Comparison of ENCODE assay signal across 14 mouse cellular contexts in genomic region chr19:10497512-10498160, GRCm38 (mm10). TPM values are rescaled to one million over a fixed set of nuclear protein-coding genes. Genes with fewer than 3 reads are reported as not detected.
DNase-seq lines count a peak whose midpoint lies in the region; ATAC-seq and TF ChIP-seq lines count a peak whose summit lies in the region.
"Had no signal": no experiment of that assay in that cellular context is flagged by ENCODE, and none has a peak within 500 bp of the region (broad histone marks: within the 10 kb centered on the region; RNA-seq: fewer than 3 reads in every experiment).

No protein-coding gene starts in this region.

- no peaks in the 10 kb centered on the region for H3K9me3 ChIP-seq in kidney, postnatal 0 days (replicated peaks; ENCODE audit: low read length)
- no peaks in the 10 kb centered on the region for H3K9me3 ChIP-seq in intestine, postnatal 0 days (ENCODE audit: control insufficient read depth)
- H3K9me3 ChIP-seq: heart, embryonic 15.5 days; limb, embryonic 15.5 days had no signal

- no peaks in the 10 kb centered on the region for H3K79me3 ChIP-seq in C2C12 (ENCODE audit: low read depth)

- ATAC-seq in kidney, postnatal 0 days (replicated peaks; ENCODE audit: low FRiP score, low read depth), result 0 out of 2 replicates have a peak, but pooled peaks have one; percentile 45
- no peak for ATAC-seq in intestine, postnatal 0 days

- H3K4me3 ChIP-seq in kidney, postnatal 0 days (replicated peaks; ENCODE audit: low read depth, low read length), result no peak overlapping the region
- no peak overlapping the region for H3K4me3 ChIP-seq in C2C12 (ENCODE audit: insufficient read depth, poor library complexity, severe bottlenecking)
- H3K4me3 ChIP-seq in intestine, postnatal 0 days (ENCODE audit: low read depth, low read length), result no peak overlapping the region
- H3K4me3 ChIP-seq: heart, embryonic 15.5 days; limb, embryonic 15.5 days had no signal

- H3K79me2 ChIP-seq in C2C12 (ENCODE audit: control insufficient read depth, insufficient read depth), result no peaks in the 10 kb centered on the region

- 0 out of 2 replicates have a peak, but pooled peaks cover 4% of the 10 kb centered on the region for H3K4me1 ChIP-seq in kidney, postnatal 0 days (replicated peaks; ENCODE audit: insufficient read depth, low read length)
- no peaks in the 10 kb centered on the region for H3K4me1 ChIP-seq in intestine, postnatal 0 days (replicated peaks; ENCODE audit: control insufficient read depth, insufficient read depth, low read length)
- H3K4me1 ChIP-seq: limb, embryonic 15.5 days had no signal

- no peak overlapping the region for H3K4me2 ChIP-seq in kidney, postnatal 0 days (ENCODE audit: low read length)
- H3K4me2 ChIP-seq in intestine, postnatal 0 days (replicated peaks; ENCODE audit: low read depth), result no peak overlapping the region
- H3K4me2 ChIP-seq: heart, embryonic 15.5 days; limb, embryonic 15.5 days had no signal

- no peaks in the 10 kb centered on the region for H3K27me3 ChIP-seq in kidney, postnatal 0 days (ENCODE audit: insufficient read depth, low read length)
- H3K27me3 ChIP-seq in C2C12 (ENCODE audit: control insufficient read depth, insufficient read depth, insufficient read length), result no peaks in the 10 kb centered on the region
- no peaks in the 10 kb centered on the region for H3K27me3 ChIP-seq in intestine, postnatal 0 days (replicated peaks; ENCODE audit: control insufficient read depth, insufficient read depth, low read length)
- H3K27me3 ChIP-seq: limb, embryonic 15.5 days had no signal

- H3K9ac ChIP-seq in kidney, postnatal 0 days (ENCODE audit: low read depth, low read length), result no peak overlapping the region
- no peak overlapping the region for H3K9ac ChIP-seq in intestine, postnatal 0 days (ENCODE audit: low read depth, low read length)
- H3K9ac ChIP-seq: heart, embryonic 15.5 days; limb, embryonic 15.5 days had no signal

- H3K36me3 ChIP-seq in kidney, postnatal 0 days (ENCODE audit: insufficient read depth, low read length), result peaks cover 26% of the 10 kb centered on the region
- peaks cover 29% of the 10 kb centered on the region for H3K36me3 ChIP-seq in C2C12 (ENCODE audit: control insufficient read depth, insufficient read depth)
- peaks cover 49% of the 10 kb centered on the region for H3K36me3 ChIP-seq in intestine, postnatal 0 days (ENCODE audit: control insufficient read depth, insufficient read depth)

- H3ac ChIP-seq in C2C12 (ENCODE audit: control insufficient read depth, insufficient read length, low read depth), result peak overlapping the region; percentile 39

- no peak overlapping the region for H3K27ac ChIP-seq in kidney, postnatal 0 days
- H3K27ac ChIP-seq in intestine, postnatal 0 days (ENCODE audit: low read depth, low read length), result no peak overlapping the region; the same call in 1 of the 2 replicates
- H3K27ac ChIP-seq: heart, embryonic 15.5 days; limb, embryonic 15.5 days had no signal

- 0 out of 2 replicates have a peak, but pooled peaks have one; percentile 10 for TF ChIP-seq CTCF in kidney, postnatal 0 days (IDR thresholded peaks at IDR 0.05; ENCODE audit: low read depth)
- no peak for TF ChIP-seq CTCF in C2C12 (IDR thresholded peaks at IDR 0.05; ENCODE audit: control insufficient read depth, insufficient read depth, insufficient read length)
- peak; percentile 21 for TF ChIP-seq CTCF in intestine, postnatal 0 days (IDR thresholded peaks at IDR 0.05; ENCODE audit: low read depth)

- WGBS in kidney, postnatal 0 days, result 28% methylated on average over 8 of the region's 8 CpGs
- WGBS in intestine, postnatal 0 days, result 35% methylated on average over 8 of the region's 8 CpGs

- peak; percentile 62 for DNase-seq in adrenal gland, adult 2 months
- DNase-seq in adrenal gland, postnatal 4 days (ENCODE audit: low spot score in 2 of 2), result no peak
- no peak for DNase-seq in kidney, postnatal 0 days (ENCODE audit: low spot score)
- no peak for DNase-seq in kidney, adult 9 months
- no peak for DNase-seq in urinary bladder, postnatal 10 days (ENCODE audit: low spot score)
- no peak for DNase-seq in spleen, adult 18-20 months
- DNase-seq: B cell, adult 2 months; cerebellum, postnatal 36 days; kidney, adult 2 months; lung, postnatal 14 days had no signal

TF ChIP-seq in C2C12, 6 proteins besides CTCF, POLR2A, EP300 and RAD21:
- TF ChIP-seq MYOD1 (IDR thresholded peaks at IDR 0.05; ENCODE audit: control insufficient read depth, insufficient read length, low read depth) (no peak), FOSL1 (IDR thresholded peaks at IDR 0.05; ENCODE audit: insufficient read depth, low read length, poor library complexity, severe bottlenecking) (peak; percentile 79)

RNA-seq across cellular contexts. Expression of gene Ppp1r32, which starts 14.9 kb away (rescaled TPM):
- total RNA-seq in adrenal gland, adult 2 months (2021), result under 1 TPM; 0.49 to 0.76 TPM
- polyA plus RNA-seq in adrenal gland, adult 2 months (2012; rRNA removed), result 0.13 and 0.16 TPM in 2 replicates
- total RNA-seq in adrenal gland, postnatal 4 days (2021), result 1 to 10 TPM in 1 of 2 experiments, under 1 TPM in 1; 0.87 to 1.9 TPM
- polyA plus RNA-seq in kidney, postnatal 0 days (2015; fragmentation: Nextera tagmentation; extraction: Ambion mirVana), result not detected in 2 replicates
- 0.04 TPM for polyA plus RNA-seq in C2C12 (2012; fragmentation: generic; extraction: Trizol)
- polyA plus RNA-seq in intestine, postnatal 0 days (2015; fragmentation: Nextera tagmentation; extraction: Ambion mirVana), result 26.1 and 27.8 TPM in 2 replicates
- polyA plus RNA-seq: heart, embryonic 15.5 days had no signal

RNA-seq across cellular contexts. Expression of gene Cpsf7, which starts 27.4 kb away (rescaled TPM):
- 10 to 100 TPM; 42.1 to 51.1 TPM for total RNA-seq in adrenal gland, adult 2 months (2021)
- polyA plus RNA-seq in adrenal gland, adult 2 months (2012; rRNA removed), result 25.5 and 34.2 TPM in 2 replicates
- 10 to 100 TPM; 90.2 to 90.6 TPM for total RNA-seq in adrenal gland, postnatal 4 days (2021)
- 33.3 and 34.2 TPM in 2 replicates for polyA plus RNA-seq in kidney, postnatal 0 days (2015; fragmentation: Nextera tagmentation; extraction: Ambion mirVana)
- 26.5 TPM for polyA plus RNA-seq in C2C12 (2012; fragmentation: generic; extraction: Trizol)
- polyA plus RNA-seq in intestine, postnatal 0 days (2015; fragmentation: Nextera tagmentation; extraction: Ambion mirVana), result 17.7 and 18.1 TPM in 2 replicates

RNA-seq across cellular contexts. Expression of gene Sdhaf2, which starts 28.3 kb away (rescaled TPM):
- total RNA-seq in adrenal gland, adult 2 months (2021), result 10 to 100 TPM; 68.0 to 76.1 TPM
- polyA plus RNA-seq in adrenal gland, adult 2 months (2012; rRNA removed), result 10.3 and 10.7 TPM in 2 replicates
- 10 to 100 TPM; 53.5 to 54.1 TPM for total RNA-seq in adrenal gland, postnatal 4 days (2021)
- 55.3 and 57.4 TPM in 2 replicates for polyA plus RNA-seq in kidney, postnatal 0 days (2015; fragmentation: Nextera tagmentation; extraction: Ambion mirVana)
- 35.4 TPM for polyA plus RNA-seq in C2C12 (2012; fragmentation: generic; extraction: Trizol)
- polyA plus RNA-seq in intestine, postnatal 0 days (2015; fragmentation: Nextera tagmentation; extraction: Ambion mirVana), result 42.5 and 46.3 TPM in 2 replicates

RNA-seq across cellular contexts. Expression of gene Lrrc10b, which starts 40.4 kb away (rescaled TPM):
- 1 to 10 TPM; 3.3 to 5.0 TPM for total RNA-seq in adrenal gland, adult 2 months (2021)
- 2.8 and 6.1 TPM in 2 replicates for polyA plus RNA-seq in adrenal gland, adult 2 months (2012; rRNA removed)
- 1 to 10 TPM; 4.4 to 4.5 TPM for total RNA-seq in adrenal gland, postnatal 4 days (2021)
- polyA plus RNA-seq in kidney, postnatal 0 days (2015; fragmentation: Nextera tagmentation; extraction: Ambion mirVana), result 0.80 and 0.84 TPM in 2 replicates
- polyA plus RNA-seq in C2C12 (2012; fragmentation: generic; extraction: Trizol), result 0.07 TPM
- polyA plus RNA-seq in intestine, postnatal 0 days (2015; fragmentation: Nextera tagmentation; extraction: Ambion mirVana), result 12.5 and 14.3 TPM in 2 replicates

RNA-seq across cellular contexts. Expression of gene Tmem216, which starts 58.4 kb away (rescaled TPM):
- 10 to 100 TPM; 16.0 to 23.1 TPM for total RNA-seq in adrenal gland, adult 2 months (2021)
- 14.5 and 16.2 TPM in 2 replicates for polyA plus RNA-seq in adrenal gland, adult 2 months (2012; rRNA removed)
- total RNA-seq in adrenal gland, postnatal 4 days (2021), result 10 to 100 TPM; 15.8 to 19.1 TPM
- polyA plus RNA-seq in kidney, postnatal 0 days (2015; fragmentation: Nextera tagmentation; extraction: Ambion mirVana), result 49.7 and 50.5 TPM in 2 replicates
- polyA plus RNA-seq in C2C12 (2012; fragmentation: generic; extraction: Trizol), result 25.2 TPM
- 11.0 and 12.2 TPM in 2 replicates for polyA plus RNA-seq in intestine, postnatal 0 days (2015; fragmentation: Nextera tagmentation; extraction: Ambion mirVana)

Comparison
In these comparisons a context has a peak if more than half of its experiments do, and no peak if none do; other contexts are left out.
1. RNA of gene Ppp1r32, which starts 14.9 kb away (polyA plus RNA-seq): 26.1 to 27.8 TPM in intestine, postnatal 0 days; 0.13 to 0.16 TPM in adrenal gland, adult 2 months, not detected in kidney, postnatal 0 days and 0.04 TPM in C2C12 (single experiment); every median in the first group is over 10 times any median in the second.